Mouse (Mus musculus) CD8-positive naive resting alpha-beta T cell, adult 2 months (primary cell): ENCODE data around the gene Adamts16.

Experiments
- DNase-seq, 2 experiments: peaks; one replicate each; pipeline ENCODE4 v3.0.0; 2022; ENCODE audit warnings: low read depth in 2 of 2, low spot score in 2 of 2

Adamts16 gene

GRCm38 (mm10) chr13:70836246-70836645, 5.4 kb downstream of the Adamts16 start:
- DNase-seq: no peak

GRCm38 (mm10) chr13:70832593-70833138, 8.9 kb downstream of the Adamts16 start:
- no peak for DNase-seq

GRCm38 (mm10) chr13:70831041-70831440, 10.6 kb downstream of the Adamts16 start:
- DNase-seq: no peak

DNA sequence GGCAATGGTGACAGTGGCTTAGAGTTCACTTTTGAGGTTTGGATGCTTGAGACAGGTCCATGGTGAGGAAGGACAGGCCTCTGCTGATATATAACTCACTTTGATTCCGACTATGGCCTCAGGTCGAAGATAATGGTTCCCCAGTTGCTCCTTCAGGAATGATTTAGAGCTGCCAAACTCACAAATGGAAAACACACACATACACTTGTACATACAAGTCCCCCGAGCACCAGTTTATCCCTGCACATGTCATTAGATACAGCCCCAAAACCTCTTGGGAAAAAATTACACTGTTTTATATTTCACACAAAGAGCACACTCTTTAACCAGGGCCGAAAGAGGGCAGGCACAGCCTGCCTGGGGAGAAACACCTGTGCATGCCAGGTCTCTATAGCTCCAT, 14.1 kb downstream of the Adamts16 start:
- no peak for DNase-seq

DNA sequence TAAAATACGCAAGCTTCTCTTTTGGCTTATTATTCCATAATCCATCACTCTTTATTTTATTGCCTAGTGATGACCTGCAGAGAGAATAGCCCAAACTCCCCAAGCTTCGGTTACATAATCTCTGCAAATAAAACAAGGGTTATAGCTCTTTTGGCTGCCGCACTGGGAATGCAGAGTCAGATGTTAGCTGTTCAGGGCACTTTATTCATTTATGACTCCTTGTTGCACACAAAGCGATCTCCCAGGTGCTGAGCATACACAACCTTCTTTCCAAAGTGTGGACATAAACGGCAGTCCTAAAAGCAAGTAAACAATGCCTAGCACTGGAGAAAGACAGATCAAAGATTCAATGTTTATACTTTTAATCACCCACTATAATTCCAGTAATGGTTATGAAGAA, 16.3 kb downstream of the Adamts16 start:
- DNase-seq: no peak

DNA sequence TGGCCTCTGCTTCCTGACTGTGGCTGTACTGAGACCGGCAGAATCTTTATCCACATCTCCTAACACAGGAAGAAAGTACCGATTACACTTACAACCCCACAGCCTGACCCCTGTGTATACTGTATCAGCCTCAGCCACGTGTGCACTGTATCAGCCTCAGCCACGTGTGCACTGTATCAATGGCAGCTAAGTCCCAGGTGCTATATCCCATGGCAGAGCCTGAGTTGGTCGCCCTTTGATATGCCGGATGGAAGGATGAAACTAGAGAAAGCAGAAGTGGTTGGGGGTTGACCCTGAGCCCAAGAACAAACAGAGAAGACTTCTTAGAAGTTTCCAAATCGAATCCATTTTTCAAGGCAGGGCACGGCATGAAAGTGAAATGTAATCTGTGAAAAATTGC, 17.9 kb downstream of the Adamts16 start:
- no peak for DNase-seq

GRCm38 (mm10) chr13:70818982-70819381, 22.6 kb downstream of the Adamts16 start:
- DNase-seq: no peak

DNA sequence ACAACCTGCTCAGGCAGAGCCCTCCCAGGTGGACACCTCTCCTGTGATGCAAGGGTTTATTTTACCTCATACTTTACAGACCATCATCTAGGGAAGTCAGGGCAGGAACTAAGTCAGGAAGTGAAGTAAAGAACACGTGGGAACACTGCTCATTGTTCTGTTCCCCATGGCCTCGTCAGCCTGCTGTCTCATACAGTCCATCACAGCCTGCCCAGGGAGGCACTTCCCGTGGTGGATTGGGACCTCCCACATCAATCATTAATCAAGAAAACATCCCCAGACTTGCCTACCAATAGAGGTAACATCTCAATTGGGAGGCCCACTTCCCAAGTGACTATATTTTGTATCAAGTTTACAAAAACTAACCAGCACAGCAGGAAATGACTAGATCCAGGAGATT, 27.2 kb downstream of the Adamts16 start:
- no peak for DNase-seq

- no peak for DNase-seq
These were observed 36.1 kb downstream of the Adamts16 start for GRCm38 (mm10) chr13:70805506-70805905.

GRCm38 (mm10) chr13:70802849-70803248, 38.8 kb downstream of the Adamts16 start:
- DNase-seq: no peak

GRCm38 (mm10) chr13:70799322-70799721, 42.3 kb downstream of the Adamts16 start:
- DNase-seq: no peak

DNA sequence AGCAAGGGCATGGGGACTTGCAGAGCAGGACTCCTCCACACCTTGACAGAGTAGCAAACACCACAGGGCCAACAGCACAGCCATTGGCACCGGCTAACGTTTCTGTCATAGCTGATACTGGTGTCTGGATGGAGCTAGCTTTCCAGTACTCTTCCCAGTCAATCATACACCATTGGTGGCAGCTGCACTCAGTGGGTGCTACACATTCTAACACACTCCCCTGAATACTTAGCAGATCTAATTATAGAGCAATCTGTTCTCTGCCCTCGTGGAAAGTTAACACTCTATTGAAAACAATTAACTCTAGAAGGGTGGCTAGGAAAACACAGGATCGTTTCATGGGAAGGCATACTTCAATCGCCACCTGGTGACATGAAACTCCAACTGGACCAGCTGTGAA, 43.2 kb downstream of the Adamts16 start:
- DNase-seq: no peak

DNA sequence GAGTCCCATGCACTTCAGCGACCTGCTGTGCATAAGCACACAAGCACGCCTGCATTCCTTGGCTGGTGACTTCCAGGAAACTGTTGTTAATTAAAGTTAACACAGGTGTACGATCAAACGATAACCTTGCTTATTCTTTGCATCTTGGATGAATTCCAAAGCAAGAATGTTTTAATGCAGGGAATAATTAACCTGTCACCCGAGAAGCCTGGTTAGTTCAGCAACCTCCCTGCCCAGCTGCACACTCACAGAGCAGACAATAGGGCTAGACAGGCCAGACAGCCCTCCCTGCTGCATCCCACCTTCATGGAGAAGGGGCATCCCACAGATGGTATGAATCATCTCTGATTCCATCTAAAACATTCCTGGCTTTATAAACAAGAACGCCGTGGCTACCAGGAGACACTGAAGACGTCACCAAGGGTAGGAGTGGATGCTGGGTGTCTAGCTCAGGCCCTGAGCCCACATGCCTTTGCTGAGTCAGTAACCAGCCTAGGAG, 47.5 kb downstream of the Adamts16 start:
- no peak for DNase-seq

GRCm38 (mm10) chr13:70793660-70794059, 48.0 kb downstream of the Adamts16 start:
- no peak for DNase-seq

DNA sequence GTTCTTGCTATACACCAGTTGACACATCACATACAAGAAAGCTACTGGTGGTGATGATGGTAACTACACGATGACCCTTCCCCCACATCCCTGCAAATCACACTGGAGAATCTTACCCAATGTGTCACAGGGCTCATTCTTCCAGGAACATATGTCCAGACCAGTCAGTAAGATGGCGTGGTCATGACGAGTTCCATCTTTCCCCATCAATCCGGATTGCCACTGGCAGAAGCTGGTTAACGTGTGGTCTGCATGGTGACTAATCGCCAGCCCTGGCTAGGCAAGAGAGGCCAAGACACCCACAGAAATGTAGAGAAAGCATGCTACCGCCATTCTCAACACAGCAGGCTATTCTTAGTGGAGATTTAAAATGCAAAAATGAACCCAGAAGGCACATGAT, 48.7 kb downstream of the Adamts16 start:
- DNase-seq: no peak

- DNase-seq: no peak
These were observed 51.8 kb downstream of the Adamts16 start for GRCm38 (mm10) chr13:70789806-70790205.

DNA sequence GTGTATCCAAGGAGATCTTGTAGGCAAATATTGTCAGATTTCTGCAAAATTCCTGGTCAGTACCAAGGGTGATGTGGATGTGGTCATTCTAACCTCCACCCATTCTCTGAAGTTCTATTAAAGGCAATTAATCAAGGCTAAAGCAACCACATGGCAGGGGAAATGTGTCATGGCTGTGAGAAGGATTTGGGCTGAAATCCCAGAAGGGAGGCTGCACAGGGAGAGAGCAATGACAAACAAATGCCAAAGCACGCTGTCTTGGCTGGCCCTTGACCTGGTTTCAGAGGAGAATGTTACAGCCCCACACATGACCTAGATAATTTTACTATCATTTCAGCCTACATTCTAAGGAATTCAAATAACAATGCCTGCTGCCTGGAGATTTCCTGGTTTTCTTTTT, 52.6 kb downstream of the Adamts16 start:
- no peak for DNase-seq

GRCm38 (mm10) chr13:70785078-70785477, 56.5 kb downstream of the Adamts16 start:
- DNase-seq: no peak

GRCm38 (mm10) chr13:70784126-70784525, 57.5 kb downstream of the Adamts16 start:
- DNase-seq: no peak

GRCm38 (mm10) chr13:70779781-70780180, 61.8 kb downstream of the Adamts16 start:
- DNase-seq: no peak

DNA sequence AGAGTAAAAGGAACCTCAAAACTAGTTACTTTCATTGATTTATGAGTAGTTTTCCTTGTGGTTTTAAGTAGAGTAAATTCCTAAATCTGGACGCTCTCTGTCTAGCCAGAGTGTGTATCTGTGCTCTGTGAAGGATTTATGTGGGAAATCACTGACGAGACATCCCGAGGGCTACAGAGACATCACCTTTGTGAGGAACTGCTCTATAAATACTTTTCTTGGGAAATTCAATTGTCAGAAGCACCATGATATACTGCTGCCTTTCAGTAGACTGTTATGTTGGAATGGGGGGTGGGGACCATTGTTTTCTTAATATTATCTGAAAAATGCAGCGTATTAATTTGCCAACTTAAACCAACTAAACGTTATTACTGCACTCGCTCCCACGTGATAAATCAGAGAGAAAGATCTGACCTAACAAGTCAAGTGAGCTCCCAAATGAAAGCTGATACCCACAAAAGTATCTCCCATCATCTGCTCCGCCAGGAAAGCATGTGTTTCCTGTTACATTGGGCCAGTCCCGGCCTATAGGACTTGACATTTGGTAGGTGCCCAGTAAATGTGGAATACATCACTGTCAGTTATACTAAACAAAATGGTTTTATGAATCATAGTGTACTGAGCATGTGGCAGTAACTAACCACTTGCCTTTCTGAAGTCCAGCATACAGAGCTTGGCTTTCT, 62.6 kb downstream of the Adamts16 start:
- no peak for DNase-seq

GRCm38 (mm10) chr13:70771100-70771499, 70.5 kb downstream of the Adamts16 start:
- DNase-seq: no peak

GRCm38 (mm10) chr13:70769156-70769555, 72.5 kb downstream of the Adamts16 start:
- DNase-seq: no peak
